Mouse (Mus musculus) neural tube, embryonic 14.5 days (tissue): ENCODE measurements around the gene Dennd6a. TPM values are rescaled to one million over a fixed set of nuclear protein-coding genes. Genes with fewer than 3 reads are reported as not detected.

Source experiments
- ATAC-seq: fragments of 200-750 bp; cut with Nextera tagmentation; 2 replicates; pipeline ENCODE4 v1.8.0; 2017; ENCODE audit warnings: low read depth, mild to moderate bottlenecking, moderate TSS enrichment, moderate library complexity
- H3K27ac ChIP-seq: fragments of 300-500 bp; sonication (generic); 2 replicates; pipeline ENCODE4 v1.5.1; 2014; ENCODE audit warnings: low read depth, mild to moderate bottlenecking, control low read depth, low read length, moderate library complexity, mixed read lengths
- H3K27me3 ChIP-seq: fragments of 300-500 bp; sonication (generic); 2 replicates; pipeline ENCODE4 v1.6.1; 2014; ENCODE audit warnings: low read length; ENCODE audit not compliant: control insufficient read depth, insufficient read depth
- H3K36me3 ChIP-seq: fragments of 300-500 bp; sonication (generic); 2 replicates; pipeline ENCODE4 v1.6.1; 2014; ENCODE audit warnings: low read length, mixed read lengths; ENCODE audit not compliant: control insufficient read depth, insufficient read depth
- H3K4me1 ChIP-seq: fragments of 300-500 bp; sonication (generic); 2 replicates; pipeline ENCODE4 v1.6.1; 2014; ENCODE audit warnings: low read length; ENCODE audit not compliant: control insufficient read depth, insufficient read depth
- H3K4me2 ChIP-seq: fragments of 300-500 bp; sonication (generic); 2 replicates; pipeline ENCODE4 v1.6.1; 2014; ENCODE audit warnings: mild to moderate bottlenecking, low read depth, low read length, control low read depth
- H3K4me3 ChIP-seq: fragments of 300-500 bp; sonication (generic); 2 replicates; pipeline ENCODE4 v1.5.1; 2014; ENCODE audit warnings: low read depth, low read length, control low read depth, mixed read lengths
- H3K9ac ChIP-seq: fragments of 300-500 bp; sonication (generic); replicated peaks from 2 replicates; pipeline ENCODE4 v1.6.1; 2014; ENCODE audit warnings: low read depth, mild to moderate bottlenecking, control low read depth, low read length, mixed read lengths
- H3K9me3 ChIP-seq: fragments of 300-500 bp; sonication (generic); 2 replicates; pipeline ENCODE4 v1.6.1; 2016; ENCODE audit warnings: low read length; ENCODE audit not compliant: control insufficient read depth
- WGBS: fragments of 180-500 bp; shearing (Covaris S2); extraction: QIAGEN DNeasy Blood & Tissue Kit; methylation state at CpG from one replicate; pipeline ENCODE4 v1.1.7; 2014; 5-methylcytosine and 5-hydroxymethylcytosine counted together
- polyA plus RNA-seq: library from polyadenylated mRNA; unstranded; fragments of >200 nt; fragmentation: Nextera tagmentation; extraction: Ambion mirVana; gene quantifications from 2 replicates; pipeline ENCODE4 v1.2.1, GENCODE M21; 2014

The Dennd6a gene
- polyA plus RNA-seq, 1 experiment from 2014 or later: 18.8 TPM

DNA sequence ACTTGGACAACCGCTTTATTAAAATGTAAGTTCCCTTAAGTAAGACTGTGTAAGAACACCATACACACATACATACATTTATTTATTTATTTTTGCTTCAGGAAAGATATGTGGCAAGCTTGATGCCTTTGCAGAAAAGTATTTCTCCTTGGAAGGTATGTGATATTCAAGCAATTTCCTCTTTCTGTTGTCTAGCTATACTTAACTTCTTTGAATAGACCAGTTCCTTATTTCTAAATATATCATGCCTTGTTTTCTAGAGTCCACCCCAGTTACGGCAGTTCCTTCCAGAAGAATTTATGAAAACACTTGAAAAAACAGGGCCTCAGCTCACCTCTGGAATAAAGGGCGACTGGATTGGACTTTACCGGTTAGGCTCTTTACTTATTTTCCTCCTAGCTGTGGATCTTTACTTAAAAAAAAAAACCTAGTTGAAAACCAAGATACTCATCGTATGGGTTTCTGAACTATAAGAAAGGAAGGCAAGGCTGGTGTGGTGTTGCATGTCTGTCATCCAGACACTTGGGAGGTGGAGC, 53.0 kb downstream of the Dennd6a start:
- no peak for ATAC-seq
- no peak overlapping the region for H3K9ac ChIP-seq
- no peaks in the 10 kb centered on the region for H3K9me3 ChIP-seq
- H3K4me1 ChIP-seq: no peaks in the 10 kb centered on the region
- no peak overlapping the region for H3K27ac ChIP-seq
- peaks cover 61% of the 10 kb centered on the region for H3K36me3 ChIP-seq
- no peak overlapping the region for H3K4me2 ChIP-seq
- WGBS: 92% methylated on average over 5 of the region's 5 CpGs
- H3K4me3 ChIP-seq: no peak overlapping the region
- no peaks in the 10 kb centered on the region for H3K27me3 ChIP-seq

DNA sequence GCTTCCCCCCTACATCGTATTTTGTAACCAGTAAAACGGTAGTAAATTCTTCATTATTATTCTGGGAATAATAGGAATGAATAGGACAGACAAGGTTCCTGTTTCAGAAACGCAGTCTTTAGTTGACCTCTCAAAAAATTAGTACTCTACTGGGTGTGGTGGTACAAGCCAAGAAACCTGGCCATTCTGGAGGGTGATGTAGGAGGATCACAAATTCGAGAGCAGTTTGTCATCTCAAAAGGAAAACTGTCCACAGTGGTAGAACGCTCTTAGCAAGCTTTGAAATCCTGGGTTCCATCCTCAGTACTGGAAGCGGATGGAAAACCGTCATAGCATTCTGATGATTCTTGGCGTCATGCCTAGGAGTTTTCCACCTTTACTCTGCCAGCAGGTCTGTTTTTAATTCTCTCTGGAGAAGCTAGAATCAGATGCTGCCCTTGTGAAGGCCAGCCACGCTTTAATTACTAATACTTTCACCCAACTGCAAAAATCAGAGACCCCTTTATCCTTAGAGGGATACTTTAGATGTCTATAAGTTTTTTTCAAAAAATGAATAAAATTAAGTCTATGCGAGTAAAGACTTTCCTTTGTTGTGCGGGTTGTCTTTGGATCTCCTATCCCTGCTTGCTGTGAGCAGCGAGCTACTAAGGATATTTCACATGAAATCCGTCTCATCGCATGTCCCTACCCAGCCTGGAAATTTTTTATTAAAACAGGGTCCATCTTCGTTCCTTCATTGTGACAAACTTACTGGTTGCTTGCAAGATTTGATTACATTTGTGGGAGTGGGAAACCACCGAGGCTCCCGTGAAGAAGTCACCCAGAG, 63.6 kb downstream of the Dennd6a start:
- 27% methylated on average over 17 of the region's 17 CpGs for WGBS
- H3K36me3 ChIP-seq: peaks cover 3% of the 10 kb centered on the region; the same call in 1 of the 2 replicates
- H3K9ac ChIP-seq: peak overlapping the region; percentile 73
- peak overlapping the region; percentile 83 for H3K4me3 ChIP-seq
- H3K4me1 ChIP-seq: peaks cover 27% of the 10 kb centered on the region
- H3K27ac ChIP-seq: peak overlapping the region; percentile 91
- no peaks in the 10 kb centered on the region for H3K9me3 ChIP-seq
- H3K4me2 ChIP-seq: peak overlapping the region; percentile 65
- no peaks in the 10 kb centered on the region for H3K27me3 ChIP-seq
- ATAC-seq: peak; percentile 18; the same call in 1 of the 2 replicates

DNA sequence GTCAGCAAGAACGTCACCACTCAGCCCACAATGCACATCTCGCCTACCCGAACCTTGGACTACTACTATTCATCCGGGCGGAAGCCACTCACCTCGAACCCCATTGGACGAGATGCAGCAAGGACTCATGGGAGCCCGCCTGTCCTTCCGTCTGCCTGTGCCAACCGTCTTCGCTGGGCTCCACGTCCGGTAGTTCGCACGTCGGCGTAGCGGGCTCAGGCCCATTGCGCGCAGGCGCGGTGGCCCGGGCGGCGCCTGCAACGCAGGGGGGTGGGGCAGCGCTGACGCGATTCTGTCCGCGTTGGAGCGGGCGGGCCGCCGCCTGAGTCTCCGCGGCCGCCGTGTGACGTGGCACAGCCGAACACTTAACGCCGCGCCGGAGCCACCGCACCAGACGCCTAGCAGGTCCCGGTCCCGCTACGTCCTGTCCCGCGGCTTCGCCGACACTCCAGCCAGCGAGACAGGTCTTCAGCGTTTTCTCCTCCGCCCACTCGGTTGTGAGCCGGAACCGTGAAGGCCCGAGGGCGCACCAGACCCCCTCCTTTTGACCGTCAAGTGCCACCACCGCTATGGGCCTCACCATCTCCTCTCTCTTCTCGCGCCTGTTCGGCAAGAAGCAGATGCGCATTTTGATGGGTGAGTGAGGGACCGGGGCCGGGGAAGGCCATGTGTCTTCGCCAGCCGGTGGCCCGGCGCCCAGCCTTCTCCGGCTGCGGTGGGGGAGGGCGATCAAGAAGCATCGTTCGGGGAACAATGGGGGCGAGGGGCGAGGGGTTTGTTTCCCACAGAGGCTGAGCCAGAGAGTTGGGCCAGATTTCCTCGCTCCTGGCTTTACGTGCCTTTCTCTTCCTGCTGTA, 64.4 kb downstream of the Dennd6a start, which contains the start of gene Arf4:
Arf4 (plus strand) TSS at position 224 of the 857 bp plus-strand sequence.
- Histone ChIP-seq H3K36me3 (no peaks in the 10 kb centered on the region), H3K4me3 (peak within 1 kb of the TSS; percentile 83), H3K9ac (peak within 1 kb of the TSS; percentile 73), H3K9me3 (no peaks in the 10 kb centered on the region), H3K27me3 (no peaks in the 10 kb centered on the region), H3K4me2 (peak within 1 kb of the TSS; percentile 90), H3K27ac (peak within 1 kb of the TSS; percentile 91), H3K4me1 (peaks cover 28% of the 10 kb centered on the region)
- under 1% methylated on average over 67 of the region's 83 CpGs for WGBS
- peak; percentile 98 for ATAC-seq

DNA sequence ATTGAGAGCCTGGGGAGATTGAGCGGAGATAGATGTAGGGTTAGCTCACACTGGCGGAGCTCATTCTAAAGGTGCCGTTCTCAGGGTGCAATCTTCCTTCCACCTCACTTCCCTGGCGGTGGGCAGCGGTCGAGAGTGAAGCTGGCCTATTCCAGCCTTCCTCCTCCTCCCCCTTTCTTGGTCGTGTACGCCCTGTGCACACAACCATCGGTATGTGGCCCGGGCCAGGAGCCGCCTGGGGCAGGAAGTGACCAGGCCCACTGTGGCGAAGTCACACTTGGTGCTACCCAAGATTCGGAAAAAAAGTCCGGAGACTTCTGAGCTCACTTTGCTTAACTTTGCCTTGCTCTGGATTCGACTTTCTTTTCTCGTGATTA, 65.0 kb downstream of the Dennd6a start:
- Histone ChIP-seq H3K9me3 (no peaks in the 10 kb centered on the region), H3K4me3 (peak overlapping the region; percentile 83), H3K9ac (peak overlapping the region; percentile 73), H3K27ac (peak overlapping the region; percentile 91), H3K36me3 (no peaks in the 10 kb centered on the region), H3K4me1 (peaks cover 29% of the 10 kb centered on the region), H3K27me3 (no peaks in the 10 kb centered on the region), H3K4me2 (peak overlapping the region; percentile 90)
- peak; percentile 22; the same call in 1 of the 2 replicates for ATAC-seq
- WGBS: under 1% methylated on average over 16 of the region's 16 CpGs

DNA sequence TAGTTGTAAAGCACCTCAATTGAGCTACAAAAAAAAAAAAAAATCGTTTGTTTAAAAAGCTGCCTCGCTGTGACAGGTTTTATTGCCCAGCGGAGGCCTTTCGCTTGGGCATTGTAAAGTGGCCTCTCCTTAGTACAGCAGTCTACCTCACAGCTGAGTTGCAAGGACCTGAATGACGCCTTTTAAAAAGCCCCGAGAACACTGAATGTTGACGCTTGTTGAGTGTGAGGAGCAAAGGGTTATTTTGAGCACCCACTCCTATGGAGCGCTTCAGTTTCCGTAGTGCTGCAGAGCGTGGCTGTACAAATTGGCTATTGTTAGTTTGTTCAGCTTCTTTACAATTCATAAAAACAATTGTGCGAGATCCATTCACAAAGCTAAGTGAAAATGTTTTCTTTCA, 65.6 kb downstream of the Dennd6a start:
- Histone ChIP-seq H3K4me2 (peak overlapping the region; percentile 90), H3K4me1 (peaks cover 29% of the 10 kb centered on the region), H3K9ac (peak overlapping the region; percentile 73), H3K27ac (peak overlapping the region; percentile 55; the same call in 1 of the 2 replicates), H3K27me3 (no peaks in the 10 kb centered on the region), H3K4me3 (peak overlapping the region; percentile 83), H3K36me3 (no peaks in the 10 kb centered on the region), H3K9me3 (no peaks in the 10 kb centered on the region)
- no peak for ATAC-seq
- WGBS: under 1% methylated on average over 11 of the region's 11 CpGs

DNA sequence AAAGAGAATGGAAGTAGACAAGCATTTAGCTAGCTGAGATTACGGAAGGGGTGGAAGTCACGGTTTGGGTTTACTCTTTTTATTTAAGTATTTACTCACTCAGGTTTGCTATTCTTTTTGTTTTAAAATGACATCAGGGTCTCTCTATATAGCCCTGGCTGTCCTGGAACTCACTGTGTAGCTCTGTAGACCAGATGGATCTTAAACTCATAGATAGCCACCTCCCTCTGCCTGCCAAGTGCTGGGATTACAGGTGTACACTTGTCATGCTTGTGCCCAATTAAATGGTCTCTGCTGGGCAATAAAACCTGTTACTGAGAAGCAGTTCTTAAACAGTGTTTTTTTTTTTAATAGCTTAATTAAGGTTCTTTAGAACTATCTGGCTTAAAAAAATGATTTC, 66.3 kb downstream of the Dennd6a start:
- no peaks in the 10 kb centered on the region for H3K27me3 ChIP-seq
- no peak overlapping the region for H3K27ac ChIP-seq
- no peaks in the 10 kb centered on the region for H3K9me3 ChIP-seq
- no peak overlapping the region for H3K9ac ChIP-seq
- no peaks in the 10 kb centered on the region for H3K36me3 ChIP-seq
- WGBS: 28% methylated on average over 2 of the region's 2 CpGs
- peak overlapping the region; percentile 90 for H3K4me2 ChIP-seq
- H3K4me1 ChIP-seq: peaks cover 29% of the 10 kb centered on the region
- H3K4me3 ChIP-seq: peak overlapping the region; percentile 83
- ATAC-seq: no peak

DNA sequence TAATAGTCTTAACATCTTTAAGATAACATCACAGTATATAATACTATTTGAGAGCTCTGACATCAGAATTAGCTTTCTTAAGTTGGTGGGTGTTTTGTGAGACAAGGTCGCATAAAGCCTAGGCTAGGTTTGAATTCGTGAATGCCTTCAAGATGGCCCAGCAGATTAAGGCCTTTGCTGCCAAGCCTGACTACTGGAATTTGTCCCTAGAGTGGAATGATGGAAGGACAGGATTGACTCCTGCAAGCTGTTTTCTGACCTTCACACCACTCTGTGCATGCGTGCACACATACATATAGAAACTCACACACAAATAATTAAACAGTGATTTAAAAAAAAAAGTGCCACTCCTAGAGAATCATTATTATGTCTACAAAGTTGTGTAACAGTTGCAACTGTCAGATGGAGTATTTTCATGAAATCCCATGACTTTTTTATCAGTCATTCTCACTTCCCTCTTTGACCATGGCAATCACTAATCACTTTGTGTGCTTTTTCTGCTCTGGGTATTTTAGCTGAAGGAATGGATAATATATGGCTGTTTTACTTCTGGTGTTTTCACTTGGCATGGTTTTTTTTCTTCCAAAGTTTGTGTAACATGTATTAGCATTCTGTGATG, 69.5 kb downstream of the Dennd6a start:
- WGBS: 70% methylated on average over 3 of the region's 3 CpGs

DNA sequence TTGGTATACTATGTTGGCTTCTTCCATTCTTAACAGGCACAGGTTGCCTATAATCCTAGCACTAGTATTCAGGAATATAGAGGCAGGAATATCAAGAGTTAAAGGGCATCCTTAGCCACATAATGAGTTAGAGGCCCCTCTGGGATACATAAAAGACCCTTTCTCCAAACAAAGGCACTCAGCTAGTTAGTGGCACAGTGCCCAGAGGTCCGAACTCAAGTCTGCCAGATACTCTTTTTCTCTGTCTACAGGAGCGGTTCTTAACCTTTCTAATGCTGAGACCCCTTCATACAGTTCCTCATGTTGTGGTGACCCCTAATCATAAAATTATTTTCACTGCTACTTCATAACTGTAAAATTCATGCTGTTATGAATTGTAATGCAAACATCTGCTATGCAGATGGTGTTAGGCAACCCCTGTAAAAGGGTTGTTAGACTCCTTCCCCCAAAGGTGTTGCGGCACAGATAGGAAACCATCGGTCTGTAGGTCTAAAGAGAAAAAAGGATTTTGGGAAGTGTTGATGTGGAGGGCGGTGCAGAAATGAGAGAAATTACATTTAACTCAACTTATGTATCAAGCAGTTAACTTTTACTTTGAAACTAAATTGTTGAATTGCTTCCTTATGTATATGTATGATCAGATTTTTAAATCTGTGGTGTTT, 72.5 kb downstream of the Dennd6a start:
- 0 out of 2 replicates have a peak overlapping the region, but pooled peaks have one; percentile 22 for H3K4me2 ChIP-seq
- H3K27me3 ChIP-seq: no peaks in the 10 kb centered on the region
- no peak overlapping the region for H3K9ac ChIP-seq
- peaks cover 18% of the 10 kb centered on the region for H3K4me1 ChIP-seq
- peak; percentile 70; the same call in 1 of the 2 replicates for ATAC-seq
- H3K36me3 ChIP-seq: peaks cover 11% of the 10 kb centered on the region; the same call in 1 of the 2 replicates
- WGBS: 39% methylated on average over 5 of the region's 5 CpGs
- no peak overlapping the region for H3K4me3 ChIP-seq
- no peak overlapping the region for H3K27ac ChIP-seq
- no peaks in the 10 kb centered on the region for H3K9me3 ChIP-seq

More for the DNA sequence above, 69.5 kb downstream of the Dennd6a start:
- no peak overlapping the region for H3K27ac ChIP-seq
- no peak overlapping the region for H3K4me3 ChIP-seq
- H3K9ac ChIP-seq: no peak overlapping the region
- H3K27me3 ChIP-seq: no peaks in the 10 kb centered on the region
- ATAC-seq: no peak
- peaks cover 29% of the 10 kb centered on the region for H3K4me1 ChIP-seq
- peaks cover 6% of the 10 kb centered on the region; the same call in 1 of the 2 replicates for H3K36me3 ChIP-seq
- H3K9me3 ChIP-seq: no peaks in the 10 kb centered on the region
- H3K4me2 ChIP-seq: no peak overlapping the region
